In the genomic region with DNA sequence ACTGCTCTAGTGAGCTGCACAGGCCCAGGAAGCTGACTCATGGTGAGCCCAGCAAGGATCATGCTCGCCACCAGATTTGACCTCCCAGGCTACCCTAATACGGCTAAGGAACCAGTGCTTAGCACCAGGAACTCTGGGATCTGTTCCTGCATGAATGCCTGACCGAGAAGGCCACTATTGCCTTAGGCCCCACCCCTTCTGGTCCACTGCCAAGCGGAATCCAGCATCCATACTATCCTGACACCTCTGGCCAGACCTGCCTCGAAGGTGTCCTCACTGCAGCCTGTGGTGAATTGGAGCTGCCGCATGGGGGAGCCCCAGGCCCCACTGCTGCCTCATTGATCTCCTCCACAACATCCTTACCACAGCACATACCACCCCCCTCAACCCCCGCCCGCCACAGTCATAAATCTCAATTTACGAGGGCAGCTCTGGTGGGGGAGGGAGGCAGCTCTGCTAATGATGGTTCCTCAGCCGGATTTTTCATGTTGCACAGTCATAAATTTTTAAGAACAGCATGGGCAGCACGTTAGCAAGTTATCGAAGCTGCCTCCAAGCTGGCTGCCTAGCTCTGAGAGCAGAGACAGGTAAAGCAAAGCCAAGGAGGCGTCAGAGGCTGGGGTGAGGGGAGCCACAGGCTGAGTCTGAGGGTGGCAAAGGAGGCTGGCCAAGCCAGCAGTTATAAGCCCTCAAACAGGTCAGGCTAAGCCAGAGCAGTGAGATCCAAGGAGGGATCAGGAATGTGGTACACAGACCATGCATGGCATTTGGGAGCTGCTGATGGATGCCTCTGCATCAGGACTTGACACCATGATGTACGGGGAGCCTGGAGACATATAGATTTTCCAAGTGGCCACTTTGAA, we compare ENCODE assay signal across 8 mouse cellular contexts. TPM values are rescaled to one million over a fixed set of nuclear protein-coding genes. Genes with fewer than 3 reads are reported as not detected.
A peak's percentile ranks its signal among the peaks of the same experiment; 100 is the strongest.
DNase-seq lines count a peak whose midpoint lies in the region; ATAC-seq and TF ChIP-seq lines count a peak whose summit lies in the region.

No protein-coding gene starts in this region.

- no peak overlapping the region for H3K27ac ChIP-seq in heart, adult 2 months
- no peak overlapping the region for H3K27ac ChIP-seq in ES-Bruce4 (ENCODE audit: insufficient read depth, low read length)
- H3K27ac ChIP-seq in kidney, embryonic 16.5 days (ENCODE audit: low read length), result 0 out of 2 replicates have a peak overlapping the region, but pooled peaks have one; percentile 17
- no peak overlapping the region for H3K27ac ChIP-seq in midbrain, postnatal 0 days (ENCODE audit: low read depth, low read length)

- H3K36me3 ChIP-seq in heart, adult 2 months (ENCODE audit: control insufficient read depth, insufficient read depth, low read length), result no peaks in the 10 kb centered on the region
- H3K36me3 ChIP-seq in ES-Bruce4 (ENCODE audit: control insufficient read depth, insufficient read depth, low read length, poor library complexity, severe bottlenecking), result no peaks in the 10 kb centered on the region
- no peaks in the 10 kb centered on the region for H3K36me3 ChIP-seq in kidney, embryonic 16.5 days (ENCODE audit: insufficient read depth, low read length)
- peaks cover 4% of the 10 kb centered on the region; the same call in 1 of the 2 replicates for H3K36me3 ChIP-seq in midbrain, postnatal 0 days (ENCODE audit: insufficient read depth, low read length)

- no peaks in the 10 kb centered on the region for H3K27me3 ChIP-seq in heart, adult 2 months (ENCODE audit: control insufficient read depth, insufficient read depth, low read length)
- H3K27me3 ChIP-seq in ES-Bruce4 (ENCODE audit: control insufficient read depth, insufficient read depth, low read length, poor library complexity, severe bottlenecking), result no peaks in the 10 kb centered on the region
- no peaks in the 10 kb centered on the region for H3K27me3 ChIP-seq in kidney, embryonic 16.5 days (ENCODE audit: insufficient read depth, low read length)
- H3K27me3 ChIP-seq in midbrain, postnatal 0 days (ENCODE audit: insufficient read depth, low read length), result no peaks in the 10 kb centered on the region

- H3K79me2 ChIP-seq in heart, adult 2 months (replicated peaks; ENCODE audit: control insufficient read depth, insufficient read depth, low read length), result no peaks in the 10 kb centered on the region

- ATAC-seq in kidney, embryonic 16.5 days (ENCODE audit: low FRiP score, low TSS enrichment), result peak; percentile 83
- ATAC-seq in midbrain, postnatal 0 days (ENCODE audit: low FRiP score), result peak; percentile 38; the same call in 1 of the 2 replicates

- no peak for DNase-seq in heart, adult 2 months
- no peak for DNase-seq in heart, adult 9 months (ENCODE audit: low spot score in 2 of 2)
- DNase-seq in fibroblast of lung, adult 2 months (ENCODE audit: low read depth), result peak; percentile 33
- DNase-seq in midbrain, postnatal 0 days (ENCODE audit: low spot score), result no peak
- DNase-seq in frontal cortex, postnatal 14 days (ENCODE audit: low spot score in 2 of 2), result no peak
- no peak for DNase-seq in B cell, adult 2 months

- H3K4me3 ChIP-seq in heart, adult 2 months, result no peak overlapping the region
- H3K4me3 ChIP-seq in ES-Bruce4 (ENCODE audit: low read depth, low read length), result no peak overlapping the region
- no peak overlapping the region for H3K4me3 ChIP-seq in kidney, embryonic 16.5 days (ENCODE audit: low read length)
- H3K4me3 ChIP-seq in midbrain, postnatal 0 days (ENCODE audit: low read depth, low read length), result no peak overlapping the region

- 75% methylated on average over 14 of the region's 14 CpGs for WGBS in heart, adult 2 months
- 15% methylated on average over 14 of the region's 14 CpGs for WGBS in kidney, embryonic 16.5 days
- 60% methylated on average over 14 of the region's 14 CpGs for WGBS in midbrain, postnatal 0 days

- TF ChIP-seq CTCF in heart, adult 2 months (IDR thresholded peaks at IDR 0.05), result peak; percentile 22
- TF ChIP-seq CTCF in ES-Bruce4 (IDR thresholded peaks at IDR 0.05; ENCODE audit: low read depth, low read length), result peak; percentile 74
- peak; percentile 49 for TF ChIP-seq CTCF in midbrain, postnatal 0 days (IDR thresholded peaks at IDR 0.05)

- TF ChIP-seq EP300 in heart, adult 2 months (IDR thresholded peaks at IDR 0.05; ENCODE audit: insufficient read depth, low read depth, low read length), result no peak
- no peak for TF ChIP-seq EP300 in ES-Bruce4 (IDR thresholded peaks at IDR 0.05; ENCODE audit: insufficient read depth, low read depth, low read length)

- no peak for TF ChIP-seq POLR2A in heart, adult 2 months (IDR thresholded peaks at IDR 0.05; ENCODE audit: insufficient read depth, low read depth, low read length)
- no peak for TF ChIP-seq POLR2A in ES-Bruce4 (IDR thresholded peaks at IDR 0.05; ENCODE audit: insufficient read depth, low read length)

- H3K9me3 ChIP-seq in ES-Bruce4 (replicated peaks; ENCODE audit: control insufficient read depth, insufficient read depth, low read length, poor library complexity, severe bottlenecking), result no peaks in the 10 kb centered on the region
- no peaks in the 10 kb centered on the region for H3K9me3 ChIP-seq in kidney, embryonic 16.5 days (ENCODE audit: low read length)
- no peaks in the 10 kb centered on the region for H3K9me3 ChIP-seq in midbrain, postnatal 0 days (ENCODE audit: low read length)

- no peaks in the 10 kb centered on the region for H3K4me1 ChIP-seq in heart, adult 2 months (ENCODE audit: control insufficient read depth, insufficient read depth, low read length)
- no peaks in the 10 kb centered on the region for H3K4me1 ChIP-seq in ES-Bruce4 (ENCODE audit: control insufficient read depth, insufficient read depth, low read length)
- H3K4me1 ChIP-seq in kidney, embryonic 16.5 days (ENCODE audit: insufficient read depth, low read length), result peaks cover 29% of the 10 kb centered on the region
- peaks cover 5% of the 10 kb centered on the region; the same call in 1 of the 2 replicates for H3K4me1 ChIP-seq in midbrain, postnatal 0 days (ENCODE audit: insufficient read depth, low read length)

- intact Hi-C loops in heart, adult 2 months (cut with DNase I), result no loop called here

- H3K9ac ChIP-seq in heart, adult 2 months (ENCODE audit: low read depth, low read length), result no peak overlapping the region
- no peak overlapping the region for H3K9ac ChIP-seq in ES-Bruce4 (ENCODE audit: low read depth, poor library complexity, severe bottlenecking)
- no peak overlapping the region for H3K9ac ChIP-seq in kidney, embryonic 16.5 days (replicated peaks; ENCODE audit: low read length)
- H3K9ac ChIP-seq in midbrain, postnatal 0 days (replicated peaks; ENCODE audit: low read length, poor library complexity, severe bottlenecking), result no peak overlapping the region

- H3K4me2 ChIP-seq in kidney, embryonic 16.5 days (replicated peaks; ENCODE audit: low read depth, low read length), result no peak overlapping the region
- no peak overlapping the region for H3K4me2 ChIP-seq in midbrain, postnatal 0 days (ENCODE audit: low read depth, low read length, poor library complexity, severe bottlenecking)

RNA-seq across cellular contexts. Expression of gene Dmap1, which starts 23.3 kb away (rescaled TPM):
- 10 to 100 TPM; 17.9 to 19.4 TPM for total RNA-seq in heart, adult 2 months (2021)
- polyA plus RNA-seq in heart, adult 2 months (2012; rRNA removed), result 14.1 and 18.5 TPM in 2 replicates
- 28.0 and 35.1 TPM in 2 replicates for polyA plus RNA-seq in ES-Bruce4 (2011; ENCODE audit: insufficient read depth, insufficient read length, low read depth, missing spikeins)
- 61.0 and 64.8 TPM in 2 replicates for polyA plus RNA-seq in kidney, embryonic 16.5 days (2015; fragmentation: Nextera tagmentation; extraction: Ambion mirVana)
- 62.6 and 69.5 TPM in 2 replicates for total RNA-seq in midbrain, postnatal 0 days (2014; rRNA removed)
- polyA plus RNA-seq in midbrain, postnatal 0 days (2015; fragmentation: Nextera tagmentation; extraction: Ambion mirVana), result 89.7 and 95.1 TPM in 2 replicates

Comparison
In these comparisons a context has a peak if more than half of its experiments do, and no peak if none do; other contexts are left out.
1. CTCF ChIP-seq: peak in every context shown above with its lines; median percentile 74 in ES-Bruce4; 49 in midbrain, postnatal 0 days; 22 in heart, adult 2 months.